Mouse (Mus musculus): ENCODE measurements around the gene Zfp871. TPM values are rescaled to one million over a fixed set of nuclear protein-coding genes. Genes with fewer than 3 reads are reported as not detected.

Gene Zfp871
- total and polyA plus RNA-seq, 3 experiments: 9.3 to 13.4 (median 9.8) TPM

- TF ChIP-seq CTCF (conservative IDR thresholded peaks at IDR 0.05 in 1 of 2, IDR thresholded peaks at IDR 0.05 in 1 of 2; ENCODE audit: low read depth in 2 of 2, low read length in 2 of 2): no peak
- no peak for TF ChIP-seq JUND (conservative IDR thresholded peaks at IDR 0.05; ENCODE audit: low read depth, low read length)
- peak; percentile 76 for TF ChIP-seq HCFC1 (IDR thresholded peaks at IDR 0.05; ENCODE audit: low read depth, low read length)
- TF ChIP-seq USF2 (conservative IDR thresholded peaks at IDR 0.05; ENCODE audit: low read depth, low read length): no peak; the same call in 1 of the 2 replicates
- peak; percentile 68 for TF ChIP-seq NELFE (IDR thresholded peaks at IDR 0.05; ENCODE audit: low read depth, low read length)
- TF ChIP-seq USF1 (IDR thresholded peaks at IDR 0.05; ENCODE audit: low read depth, low read length): no peak
- peak; percentile 68 for TF ChIP-seq NRF1 (IDR thresholded peaks at IDR 0.05; ENCODE audit: low read depth, low read length)
- no peak for TF ChIP-seq ZC3H11A (IDR thresholded peaks at IDR 0.05; ENCODE audit: low read depth, low read length)
- TF ChIP-seq MEF2A (IDR thresholded peaks at IDR 0.05; ENCODE audit: borderline replicate concordance, low read depth, low read length): 0 out of 2 replicates have a peak, but pooled peaks have one; percentile 22
- no peak for TF ChIP-seq CHD1 (IDR thresholded peaks at IDR 0.05; ENCODE audit: low read depth, low read length)
- 0 out of 2 replicates have a peak, but pooled peaks have one; percentile 21 for TF ChIP-seq ELF1 (IDR thresholded peaks at IDR 0.05; ENCODE audit: low read depth, low read length)
- TF ChIP-seq MAX (IDR thresholded peaks at IDR 0.05; ENCODE audit: low read length): no peak
- TF ChIP-seq MAFK (IDR thresholded peaks at IDR 0.05; ENCODE audit: insufficient replicate concordance, low read length): no peak
- no peak for TF ChIP-seq IRF4 (IDR thresholded peaks at IDR 0.05; ENCODE audit: low read depth, low read length)
- no peak for TF ChIP-seq SMC3 (IDR thresholded peaks at IDR 0.05; ENCODE audit: low read depth, low read length)
- TF ChIP-seq E2F4 (IDR thresholded peaks at IDR 0.05; ENCODE audit: insufficient replicate concordance, low read depth, low read length): no peak
- peak; percentile 72; the same call in 1 of the 2 replicates for TF ChIP-seq TBP (conservative IDR thresholded peaks at IDR 0.05; ENCODE audit: low read depth, low read length)
Observed at GRCm38 (mm10) chr17:32829540-32830417, 41.7 kb upstream of the Zfp871 start, which contains the start of gene Zfp799 (continued).

DNA sequence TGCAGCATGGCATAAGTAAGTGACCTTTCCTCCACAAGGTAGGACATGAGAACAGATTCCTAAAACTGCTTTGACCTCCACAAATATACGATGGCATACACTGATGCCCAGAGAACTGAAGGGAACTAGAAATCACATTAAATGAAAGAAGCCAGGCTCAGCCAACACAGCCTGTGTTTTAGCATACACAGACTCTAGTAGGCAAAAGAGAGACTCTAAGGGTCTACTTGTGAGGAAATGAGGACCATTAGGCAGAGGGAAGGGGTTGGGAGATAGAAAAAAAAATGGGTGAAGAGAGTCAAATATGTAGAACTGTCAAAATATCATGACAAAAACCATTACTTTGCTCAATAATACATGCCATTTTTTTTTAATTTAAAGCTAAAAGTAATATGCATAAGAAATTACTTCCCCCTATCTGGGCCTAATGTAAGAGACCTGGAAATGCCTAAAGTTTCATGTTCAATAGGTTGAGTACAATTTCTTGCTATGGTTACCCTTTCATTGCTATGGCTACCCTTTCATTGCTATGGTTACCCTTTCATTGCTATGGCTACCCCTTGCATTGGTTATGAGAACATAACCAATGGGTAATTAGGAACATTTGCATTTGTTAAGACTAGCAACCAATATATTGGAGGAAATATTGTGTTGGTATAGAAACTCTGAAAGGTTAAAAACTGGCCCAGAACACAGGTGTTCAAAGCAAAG lies 28.1 kb upstream of the Zfp871 start:
- Histone ChIP-seq H3K4me3 (replicated peaks in 1 of 3; ENCODE audit: low read depth in 2 of 3, low read length in 2 of 3, poor library complexity in 1 of 3) (no peak overlapping the region), H3K79me2 (replicated peaks; ENCODE audit: control insufficient read depth, extremely low read depth, insufficient read depth, poor library complexity, severe bottlenecking) (no peaks in the 10 kb centered on the region), H3K4me1 (ENCODE audit: control insufficient read depth in 1 of 2, insufficient read depth in 2 of 2) (peaks cover 0 to 14% of the 10 kb centered on the region in 2 experiments; a peak in 2 of 4 replicates), H3K4me2 (ENCODE audit: insufficient read depth, low read depth, poor library complexity, severe bottlenecking) (no peak overlapping the region), H3K9me3 (replicated peaks; ENCODE audit: low read length) (no peaks in the 10 kb centered on the region), H3K27me3 (replicated peaks) (no peaks in the 10 kb centered on the region), H3K27ac (ENCODE audit: insufficient read depth, low read depth) (no peak overlapping the region), H3K9ac (ENCODE audit: insufficient read depth, low read depth) (no peak overlapping the region), H3K36me3 (replicated peaks in 1 of 2; ENCODE audit: control insufficient read depth in 1 of 2, insufficient read depth in 1 of 2, low read length in 1 of 2) (peaks cover 25 to 57% of the 10 kb centered on the region in 2 experiments)
- DNase-seq (ENCODE audit: extremely low read depth): no peak
- in situ Hi-C loops (cut with MboI; ENCODE audit: low pct_ligation_motif_present, low pct_unique_long_range_greater_than_20kb, low sequenced_read_pairs): no loop called here
- dilution Hi-C loops (cut with MboI; ENCODE audit: extremely low pct_ligation_motif_present, extremely low pct_unique_long_range_greater_than_20kb, low sequenced_read_pairs): no loop called here
- TF ChIP-seq JUND (conservative IDR thresholded peaks at IDR 0.05; ENCODE audit: low read depth, low read length): no peak
- TF ChIP-seq MEF2A (IDR thresholded peaks at IDR 0.05; ENCODE audit: borderline replicate concordance, low read depth, low read length): no peak
- TF ChIP-seq USF1 (IDR thresholded peaks at IDR 0.05; ENCODE audit: low read depth, low read length): no peak
- no peak for TF ChIP-seq ZC3H11A (IDR thresholded peaks at IDR 0.05; ENCODE audit: low read depth, low read length)
- TF ChIP-seq ETS1 (conservative IDR thresholded peaks at IDR 0.05; ENCODE audit: low read depth, low read length): no peak
- no peak for TF ChIP-seq POLR2AphosphoS2 (IDR thresholded peaks at IDR 0.05; ENCODE audit: low read depth, low read length)
- TF ChIP-seq ZKSCAN1 (IDR thresholded peaks at IDR 0.05; ENCODE audit: borderline replicate concordance, low read depth, low read length): no peak
- no peak for TF ChIP-seq BHLHE40 (IDR thresholded peaks at IDR 0.05; ENCODE audit: low read depth, low read length)
- TF ChIP-seq GABPA (IDR thresholded peaks at IDR 0.05; ENCODE audit: insufficient replicate concordance, low read depth, low read length): no peak
- TF ChIP-seq EP300 (IDR thresholded peaks at IDR 0.05; ENCODE audit: low read length): no peak
- no peak for TF ChIP-seq ZMIZ1 (IDR thresholded peaks at IDR 0.05; ENCODE audit: low read depth, low read length)
- no peak for TF ChIP-seq POLR2A (IDR thresholded peaks at IDR 0.05; ENCODE audit: low read depth, low read length)
- no peak for TF ChIP-seq E2F4 (IDR thresholded peaks at IDR 0.05; ENCODE audit: insufficient replicate concordance, low read depth, low read length)
- TF ChIP-seq HCFC1 (IDR thresholded peaks at IDR 0.05; ENCODE audit: low read depth, low read length): no peak
- no peak for TF ChIP-seq MAFK (IDR thresholded peaks at IDR 0.05; ENCODE audit: insufficient replicate concordance, low read length)
- TF ChIP-seq TBP (conservative IDR thresholded peaks at IDR 0.05; ENCODE audit: low read depth, low read length): no peak
- no peak for TF ChIP-seq IRF4 (IDR thresholded peaks at IDR 0.05; ENCODE audit: low read depth, low read length)
- no peak for TF ChIP-seq NRF1 (IDR thresholded peaks at IDR 0.05; ENCODE audit: low read depth, low read length)
- TF ChIP-seq MYC (IDR thresholded peaks at IDR 0.05; ENCODE audit: low read depth, low read length): no peak

Data from CH12.LX (cell line).